Mouse (Mus musculus): ENCODE results near the gene Arih2. TPM values are rescaled to one million over a fixed set of nuclear protein-coding genes. Genes with fewer than 3 reads are reported as not detected.

Gene Arih2
- total RNA-seq, 1 experiment from 2014 or later: 143 TPM

DNA sequence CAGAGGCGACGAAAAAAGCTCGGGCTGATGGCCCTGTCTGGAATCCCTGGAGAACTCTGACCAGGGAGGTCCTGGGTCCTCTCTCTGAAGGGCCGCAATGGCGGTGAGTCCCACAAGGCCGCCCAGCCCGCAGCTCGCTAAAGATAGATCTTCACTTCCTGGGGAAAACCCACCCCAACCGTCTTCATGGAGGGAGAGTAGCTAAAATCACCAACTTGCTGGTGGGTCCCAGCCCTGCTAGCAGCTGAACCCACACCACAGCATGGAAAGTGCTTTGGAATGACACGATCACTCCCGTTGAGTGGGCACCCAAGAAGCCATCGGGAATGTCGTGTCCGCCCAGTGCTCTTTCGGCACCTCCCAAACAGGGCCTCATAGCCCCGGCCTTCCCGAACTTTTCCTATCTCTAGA is 80.7 kb downstream of the Arih2 start:
- ATAC-seq (ENCODE audit: extremely low read depth, insufficient number of reproducible peaks, low FRiP score, poor library complexity, severe bottlenecking): no peak

- no peak for ATAC-seq (ENCODE audit: extremely low read depth, insufficient number of reproducible peaks, low FRiP score, poor library complexity, severe bottlenecking)
These were observed 81.2 kb downstream of the Arih2 start for GRCm38 (mm10) chr9:108567931-108568419.

GRCm38 (mm10) chr9:108566815-108567776 is 82.1 kb downstream of the Arih2 start, which contains the start of gene Ndufaf3:
Gene Ndufaf3 (minus strand): TSS chr9:108567434.
- ATAC-seq (ENCODE audit: extremely low read depth, insufficient number of reproducible peaks, low FRiP score, poor library complexity, severe bottlenecking): peak; percentile 76

GRCm38 (mm10) chr9:108565881-108566814 is 83.0 kb downstream of the Arih2 start:
- ATAC-seq (ENCODE audit: extremely low read depth, insufficient number of reproducible peaks, low FRiP score, poor library complexity, severe bottlenecking): no peak

GRCm38 (mm10) chr9:108564131-108564530 is 85.1 kb downstream of the Arih2 start:
- no peak for ATAC-seq (ENCODE audit: extremely low read depth, insufficient number of reproducible peaks, low FRiP score, poor library complexity, severe bottlenecking)

DNA sequence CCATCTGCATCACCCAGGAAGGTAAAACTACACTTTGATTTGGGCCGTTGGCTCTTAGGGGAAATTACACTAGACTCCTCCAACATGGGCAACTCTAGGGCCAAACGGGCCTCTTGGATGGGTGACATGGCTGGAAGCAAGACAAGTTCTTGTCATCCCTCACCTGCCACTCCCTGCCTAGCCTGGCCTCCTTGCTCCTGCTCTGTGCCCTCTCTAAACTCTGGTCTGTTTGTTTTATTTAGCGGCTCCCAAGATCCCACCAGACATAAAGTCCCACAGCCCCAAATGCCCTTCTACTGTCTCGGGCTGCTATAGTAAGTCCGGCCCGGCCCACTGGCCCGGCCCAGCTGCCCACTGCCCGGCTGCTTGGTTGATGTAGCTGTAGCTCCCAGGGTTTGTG is 85.5 kb downstream of the Arih2 start:
- ATAC-seq (ENCODE audit: extremely low read depth, insufficient number of reproducible peaks, low FRiP score, poor library complexity, severe bottlenecking): no peak

GRCm38 (mm10) chr9:108560227-108560841 is 88.9 kb downstream of the Arih2 start, which contains the start of gene Impdh2:
Gene Impdh2 (plus strand): TSS chr9:108560286.
- peak; percentile 96 for ATAC-seq (ENCODE audit: extremely low read depth, insufficient number of reproducible peaks, low FRiP score, poor library complexity, severe bottlenecking)

DNA sequence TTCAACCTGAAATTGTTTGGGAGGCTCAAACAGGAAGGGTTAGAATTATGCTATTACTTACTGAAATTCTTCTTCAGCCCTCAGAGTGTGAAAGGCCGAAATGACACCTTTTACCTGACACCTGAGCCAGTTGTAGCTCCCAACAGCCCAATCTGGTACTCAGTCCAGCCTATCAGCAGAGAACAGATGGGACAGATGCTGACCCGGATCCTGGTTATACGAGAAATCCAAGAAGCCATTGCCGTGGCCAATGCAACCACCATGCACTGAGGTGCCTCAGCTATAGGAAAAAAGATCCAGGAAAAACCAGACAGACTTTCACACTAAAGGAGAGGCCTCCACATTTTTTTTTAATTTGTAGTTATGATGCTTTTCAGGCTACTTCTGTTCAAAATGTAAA is 90.0 kb downstream of the Arih2 start:
- no peak for ATAC-seq (ENCODE audit: extremely low read depth, insufficient number of reproducible peaks, low FRiP score, poor library complexity, severe bottlenecking)

Other genes starting within 250 kb of the Arih2 start
- gene Ccdc36, start 220.9 kb downstream of the Arih2 start, total RNA-seq (2017): not detected in 2 replicates
- gene BC048562, start 212.9 kb downstream of the Arih2 start, total RNA-seq (2017): not detected in 2 replicates
- 15.7 and 19.8 TPM in 2 replicates for gene Ccdc71, start 188.9 kb downstream of the Arih2 start, total RNA-seq (2017)
- gene Klhdc8b, start 187.8 kb downstream of the Arih2 start, total RNA-seq (2017): 2.9 and 5.7 TPM in 2 replicates
- not detected in 2 replicates for gene Lamb2, start 169.7 kb downstream of the Arih2 start, total RNA-seq (2017)
- 105 and 106 TPM in 2 replicates for gene Usp19, start 158.8 kb downstream of the Arih2 start, total RNA-seq (2017)
- 97.9 and 119 TPM in 2 replicates for gene Qars, start 141.7 kb downstream of the Arih2 start, total RNA-seq (2017)
- gene Qrich1, start 132.6 kb downstream of the Arih2 start, total RNA-seq (2017): 158 TPM in 2 replicates
- gene Impdh2, start 89.1 kb downstream of the Arih2 start, total RNA-seq (2017): 61.0 and 75.5 TPM in 2 replicates
- 15.5 and 17.0 TPM in 2 replicates for gene Ndufaf3, start 82.0 kb downstream of the Arih2 start, total RNA-seq (2017)
- gene Dalrd3, start 79.5 kb downstream of the Arih2 start, total RNA-seq (2017): 70.9 and 104 TPM in 2 replicates
- 12.8 and 15.6 TPM in 2 replicates for gene Wdr6, start 70.6 kb downstream of the Arih2 start, total RNA-seq (2017)
- gene P4htm, start 51.7 kb downstream of the Arih2 start, total RNA-seq (2017): 0.58 and 0.61 TPM in 2 replicates
- 39.0 and 43.9 TPM in 2 replicates for gene Slc25a20, start 12.7 kb upstream of the Arih2 start, total RNA-seq (2017)
- 5.0 and 8.2 TPM in 2 replicates for gene Prkar2a, start 39.9 kb upstream of the Arih2 start, total RNA-seq (2017)
- gene Ip6k2, start 134.4 kb upstream of the Arih2 start, total RNA-seq (2017): 70.6 and 87.9 TPM in 2 replicates
- 9.7 and 11.3 TPM in 2 replicates for gene Nckipsd, start 159.0 kb upstream of the Arih2 start, total RNA-seq (2017)
- 2.1 and 2.5 TPM in 2 replicates for gene Celsr3, start 176.9 kb upstream of the Arih2 start, total RNA-seq (2017)
- gene Slc26a6, start 203.9 kb upstream of the Arih2 start, total RNA-seq (2017): 2.4 and 8.5 TPM in 2 replicates